Mouse (Mus musculus) right cerebral cortex, postnatal 25 days (tissue): ENCODE measurements at regions not wholly inside any gene's neighbourhood (a gene's known extent, or its start where the extent isn't known, plus 50 kb on each side); places are given as distances from the start of the nearest gene placed in this dataset.
A peak's percentile ranks its signal among the peaks of the same experiment; 100 is the strongest.

ENCODE experiments used
- DNase-seq: peaks from one replicate; pipeline ENCODE4 v3.0.0; 2022

- DNase-seq = no peak
These were observed 138.7 kb upstream of the Dnajc19 start for GRCm38 (mm10) chr3:34219741-34220310.

GRCm38 (mm10) chr3:34219096-34219495, 138.0 kb upstream of the Dnajc19 start:
- no peak for DNase-seq

- no peak for DNase-seq
These were observed 136.8 kb upstream of the Dnajc19 start for GRCm38 (mm10) chr3:34217911-34218310.

DNA sequence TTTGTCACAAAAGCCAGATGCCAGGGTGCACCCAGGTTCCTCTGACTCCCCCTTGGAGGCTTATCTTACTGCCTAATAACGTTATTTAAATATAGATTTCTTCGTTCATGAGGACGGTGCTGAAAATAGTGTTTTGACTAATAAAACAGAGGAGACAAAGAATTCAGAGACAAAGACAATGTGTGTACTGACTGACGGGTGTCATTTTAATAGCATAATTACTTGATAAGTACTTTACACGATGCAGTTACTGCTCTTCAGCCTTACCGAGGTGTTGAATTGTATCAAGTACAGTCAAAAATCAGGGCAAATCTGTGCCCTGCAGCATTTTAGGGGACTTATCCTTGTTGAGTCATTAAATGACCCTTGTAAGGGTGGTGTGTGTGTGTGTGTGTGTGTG, 133.1 kb upstream of the Dnajc19 start:
- no peak for DNase-seq

DNA sequence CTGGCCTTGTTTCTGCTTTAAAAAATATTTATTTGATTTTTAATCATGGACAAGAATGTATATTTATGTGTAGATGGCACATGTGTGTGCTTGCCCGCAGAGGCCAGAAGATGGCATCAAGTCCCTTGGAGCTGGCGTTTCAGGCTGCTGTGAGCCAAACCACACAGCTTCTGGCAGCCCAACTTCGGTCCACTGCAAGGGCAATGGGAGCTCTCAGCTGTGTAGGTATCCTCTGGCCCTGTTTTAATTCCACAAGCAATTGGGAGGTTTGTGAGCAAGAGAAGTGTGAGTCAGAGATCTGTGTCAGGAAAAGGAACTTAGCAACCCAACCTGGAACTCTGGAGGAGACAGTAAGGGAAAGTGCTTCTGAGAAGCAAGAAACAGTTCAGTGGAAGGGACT, 125.3 kb upstream of the Dnajc19 start:
- no peak for DNase-seq

DNA sequence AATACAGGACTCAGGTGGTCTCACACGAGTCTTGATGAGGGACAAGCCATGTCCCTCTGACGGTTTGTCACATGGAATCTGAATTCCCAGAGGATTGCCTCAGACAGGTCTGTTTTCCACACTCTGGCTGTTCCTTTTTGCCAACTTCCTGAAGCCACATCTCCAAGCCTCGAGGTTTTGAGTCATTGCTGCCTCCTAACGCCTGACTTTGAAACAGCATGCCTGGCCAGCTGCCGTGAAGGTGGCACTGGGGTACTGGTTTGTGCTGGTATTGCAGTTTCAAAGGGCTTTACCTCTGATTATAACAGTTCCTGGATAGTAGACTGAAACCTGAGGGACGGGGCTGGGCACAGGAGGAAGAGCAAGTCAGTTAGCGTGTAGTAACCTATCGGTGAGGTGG, 117.1 kb upstream of the Dnajc19 start:
- peak; percentile 58 for DNase-seq

DNA sequence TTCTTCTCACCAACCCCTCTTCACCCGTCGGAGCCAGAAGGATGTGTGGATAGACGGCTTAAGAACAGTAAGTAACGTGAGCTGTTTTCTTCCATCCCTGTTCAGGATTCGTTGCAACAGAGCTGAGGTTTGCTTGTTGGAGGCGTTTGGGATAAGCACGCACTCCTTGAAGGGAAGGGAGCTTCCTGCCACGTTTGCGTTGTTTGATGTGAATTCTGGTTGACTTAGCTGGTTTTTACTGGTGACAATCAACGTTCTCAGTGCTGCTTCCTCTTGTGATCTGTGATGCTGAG, 116.0 kb upstream of the Dnajc19 start:
- no peak for DNase-seq

DNA sequence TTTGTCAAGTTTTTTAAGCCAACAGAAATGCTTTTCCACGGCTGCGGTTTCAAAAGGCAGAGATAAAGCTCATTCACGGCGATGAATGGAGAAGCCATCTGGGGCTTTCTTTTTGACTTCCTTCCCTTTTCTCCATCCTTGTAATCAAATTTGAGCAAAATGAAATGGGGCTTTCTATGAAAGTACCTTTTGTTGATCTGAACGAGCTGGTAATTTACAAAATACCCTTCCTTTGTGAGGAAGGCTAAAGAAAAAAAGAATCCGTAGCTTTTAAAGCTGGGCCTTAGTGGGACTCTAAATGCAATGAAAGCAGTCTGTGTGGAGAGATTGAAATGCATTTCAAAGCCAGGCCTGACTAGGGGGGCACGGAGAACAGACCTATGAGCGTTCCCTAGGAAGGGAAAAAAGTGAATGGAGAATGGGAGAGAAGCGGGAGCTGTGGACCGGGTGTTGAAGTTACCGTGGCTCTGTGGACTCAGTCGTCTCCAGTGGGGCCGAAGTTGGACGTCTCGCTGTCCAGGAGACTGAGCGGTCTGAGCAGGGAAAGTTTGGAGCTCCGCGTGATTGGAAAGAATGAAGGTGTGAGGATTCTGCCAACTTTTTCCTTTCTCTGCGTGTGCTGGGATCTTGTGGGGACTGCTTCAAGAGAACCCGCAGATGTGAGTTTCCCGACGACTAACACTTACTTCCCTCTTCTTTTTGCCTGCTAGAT, 115.5 kb upstream of the Dnajc19 start:
- no peak for DNase-seq

DNA sequence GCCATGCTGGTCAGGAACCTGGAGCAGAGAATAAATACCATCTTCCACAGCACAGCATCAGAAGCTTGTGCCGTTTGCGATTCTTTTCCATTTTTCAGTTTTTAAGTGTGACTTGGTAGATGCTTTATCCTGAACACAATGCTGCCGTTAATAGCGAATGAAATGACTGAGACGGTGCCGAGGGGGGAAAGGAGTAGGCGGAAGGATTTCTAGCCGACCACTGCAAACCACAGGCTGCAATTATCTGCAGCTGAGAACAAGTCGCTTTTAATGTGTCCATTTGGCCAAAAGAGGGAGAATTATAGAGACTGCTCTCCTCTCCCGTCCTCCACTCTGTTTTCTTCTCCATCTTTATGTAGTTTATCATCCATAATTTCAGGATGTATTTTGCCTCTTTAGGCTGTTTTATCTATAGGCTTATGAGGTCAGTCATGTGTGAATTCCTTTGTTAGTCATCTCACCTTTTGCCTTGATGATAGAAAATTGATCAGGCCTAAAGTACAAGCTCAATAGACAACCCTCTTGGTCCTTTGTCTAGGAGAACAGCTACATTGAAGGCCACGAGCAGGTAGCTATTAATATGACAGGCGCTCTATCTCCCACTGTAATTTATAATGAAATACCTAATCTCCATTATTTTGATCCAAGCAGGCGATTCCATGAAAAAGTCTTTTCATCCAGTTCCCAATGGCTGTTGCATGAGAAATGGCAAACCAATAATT, 114.8 kb upstream of the Dnajc19 start:
- no peak for DNase-seq

- DNase-seq = no peak
These were observed 92.4 kb upstream of the Dnajc19 start for GRCm38 (mm10) chr3:34173416-34174097.

- no peak for DNase-seq
These were observed 91.8 kb upstream of the Dnajc19 start for GRCm38 (mm10) chr3:34172899-34173298.

- DNase-seq = no peak
These were observed 90.8 kb upstream of the Dnajc19 start for GRCm38 (mm10) chr3:34171893-34172292.

DNA sequence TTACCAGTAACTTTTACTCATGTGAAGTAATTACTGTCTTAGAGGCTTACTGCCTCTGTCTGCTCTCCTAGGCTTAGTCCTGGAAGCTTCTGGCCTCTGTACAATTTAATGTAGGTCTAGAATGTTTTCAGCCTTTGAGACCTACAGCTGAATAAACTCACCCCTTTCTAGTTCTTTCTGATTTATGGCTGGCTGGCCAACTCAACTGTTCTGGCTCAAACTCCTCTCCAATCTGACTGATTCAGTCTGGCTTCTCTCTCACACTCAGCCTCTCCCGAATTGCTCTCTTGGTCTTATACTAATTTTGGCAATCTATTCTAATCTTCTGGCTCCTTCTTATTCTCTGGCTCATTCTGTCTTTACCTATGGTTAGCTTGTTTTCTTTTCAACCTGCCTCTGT, 87.0 kb upstream of the Dnajc19 start:
- DNase-seq = no peak

GRCm38 (mm10) chr3:34150036-34150435, 68.9 kb upstream of the Dnajc19 start:
- DNase-seq = no peak

DNA sequence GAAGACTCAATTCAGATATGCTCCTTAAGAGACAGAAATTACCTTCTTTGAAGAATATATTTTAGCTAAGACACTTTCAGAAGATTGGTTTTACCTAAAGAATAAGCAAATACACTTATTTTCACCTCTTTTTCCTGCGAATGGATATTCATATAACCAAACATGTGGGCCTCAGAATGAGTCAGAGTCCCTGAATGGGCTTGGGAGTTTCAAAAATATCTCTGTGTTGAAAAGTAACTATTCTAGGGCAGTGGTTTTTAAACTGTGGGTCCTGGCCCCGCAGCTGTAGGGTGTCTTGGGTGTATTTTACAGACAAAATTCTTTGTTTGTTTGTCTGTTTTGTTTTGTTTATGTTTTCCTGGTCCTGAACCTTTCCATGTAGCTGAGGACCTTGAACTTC, 62.5 kb upstream of the Dnajc19 start:
- DNase-seq = no peak

DNA sequence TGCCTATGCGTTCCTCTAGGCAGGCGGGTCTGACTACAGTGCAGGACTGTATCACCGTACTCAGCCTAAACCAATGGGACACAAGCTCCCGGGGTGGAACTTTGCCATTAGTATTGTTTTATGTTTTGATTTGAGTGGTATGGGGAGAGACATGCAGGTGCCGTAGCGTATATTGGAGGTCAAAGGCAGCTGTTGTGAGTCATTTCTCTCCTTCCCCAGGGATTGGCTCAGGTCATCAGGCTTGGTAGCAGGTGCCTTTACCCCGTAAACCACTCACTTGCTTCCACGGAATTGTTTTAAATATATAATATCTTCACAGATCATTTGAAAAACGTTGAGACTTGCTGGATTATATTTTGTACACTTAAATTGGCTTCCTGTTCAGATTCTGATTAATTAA, 58.1 kb upstream of the Dnajc19 start:
- DNase-seq = no peak

DNA sequence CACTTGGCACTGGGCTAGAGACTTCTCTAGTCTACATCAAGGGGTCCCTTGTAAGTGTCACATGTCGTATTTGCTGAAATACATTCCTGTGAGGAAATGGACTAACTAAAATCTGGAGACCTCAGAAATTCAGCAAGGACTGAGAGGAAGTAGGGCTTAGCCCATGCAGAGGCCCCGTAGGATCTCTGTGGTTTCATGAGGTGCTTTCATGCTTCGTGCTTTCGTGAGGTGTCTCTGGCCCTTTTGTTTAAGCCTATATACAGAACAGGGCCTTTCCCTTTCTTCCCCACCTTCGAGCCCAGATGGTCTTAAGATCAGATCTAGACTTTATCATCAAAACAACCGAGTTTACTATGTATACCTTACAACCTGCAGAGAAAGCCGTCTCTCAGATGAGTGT, 56.9 kb upstream of the Dnajc19 start:
- no peak for DNase-seq

DNA sequence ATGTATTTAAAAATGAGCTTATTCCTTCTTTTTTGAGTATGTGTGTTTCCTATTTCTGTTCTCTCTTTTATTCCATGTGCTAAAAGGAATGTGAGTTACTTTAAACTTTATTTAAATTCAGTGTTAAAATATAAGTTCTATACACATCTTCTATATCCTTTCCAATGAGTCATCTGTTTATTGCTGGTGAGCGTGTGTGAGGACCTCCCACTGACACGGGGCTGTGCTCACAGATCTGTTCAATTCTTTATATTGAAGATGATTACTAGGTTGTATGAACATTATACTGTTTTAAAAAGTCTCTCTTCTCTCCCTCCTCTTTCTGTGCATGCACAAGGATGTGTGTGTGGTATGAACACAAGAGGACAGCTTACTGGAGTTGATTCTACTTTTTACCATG, 55.3 kb upstream of the Dnajc19 start:
- DNase-seq = no peak
